27 mouse cellular contexts compared by ENCODE assay signal in genomic region chr12:11226123-11226522, GRCm38 (mm10). TPM values are rescaled to one million over a fixed set of nuclear protein-coding genes. Genes with fewer than 3 reads are reported as not detected.
"Had no signal": no experiment of that assay in that cellular context is flagged by ENCODE, and none has a peak within 500 bp of the region (broad histone marks: within the 10 kb centered on the region; RNA-seq: fewer than 3 reads in every experiment).

No protein-coding gene starts in this region.

- H3K27ac ChIP-seq: kidney, embryonic 15.5 days; left cerebral cortex, adult 2 months; liver, embryonic 12.5 days; liver, embryonic 15.5 days; lung, embryonic 15.5 days; macrophage; midbrain, embryonic 12.5 days; neural tube, embryonic 13.5 days; stomach, postnatal 0 days had no signal

- H3K27me3 ChIP-seq: kidney, embryonic 15.5 days; liver, embryonic 12.5 days; liver, embryonic 15.5 days; lung, embryonic 15.5 days; midbrain, embryonic 12.5 days; neural tube, embryonic 13.5 days had no signal

- H3K36me3 ChIP-seq: kidney, embryonic 15.5 days; liver, embryonic 12.5 days; liver, embryonic 15.5 days; lung, embryonic 15.5 days; midbrain, embryonic 12.5 days; neural tube, embryonic 13.5 days had no signal

- H3K9me3 ChIP-seq: kidney, embryonic 15.5 days; liver, embryonic 12.5 days; liver, embryonic 15.5 days; lung, embryonic 15.5 days; midbrain, embryonic 12.5 days; neural tube, embryonic 13.5 days had no signal

- H3K4me1 ChIP-seq: liver, embryonic 12.5 days; liver, embryonic 15.5 days had no signal

- H3K4me3 ChIP-seq: kidney, embryonic 15.5 days; left cerebral cortex, adult 2 months; liver, embryonic 12.5 days; liver, embryonic 15.5 days; lung, embryonic 15.5 days; midbrain, embryonic 12.5 days; myocyte; neural tube, embryonic 13.5 days had no signal

- H3K9ac ChIP-seq: kidney, embryonic 15.5 days; liver, embryonic 12.5 days; liver, embryonic 15.5 days; lung, embryonic 15.5 days; midbrain, embryonic 12.5 days; neural tube, embryonic 13.5 days had no signal

- DNase-seq: kidney, adult 8-10 months; layer of hippocampus, postnatal 36 days; left cerebral cortex, postnatal 4 days; liver; lung, adult 18-20 months; lung, postnatal 14 days; retina, postnatal 1 day; thymus, adult 2 months; thymus, postnatal 14 days; thymus, postnatal 4 days had no signal

- ATAC-seq: liver, embryonic 12.5 days; midbrain, embryonic 16.5 days had no signal

- H3K4me2 ChIP-seq: kidney, embryonic 15.5 days; liver, embryonic 12.5 days; liver, embryonic 15.5 days; lung, embryonic 15.5 days; midbrain, embryonic 12.5 days; neural tube, embryonic 13.5 days had no signal

RNA-seq across cellular contexts. Expression of gene Msgn1, which starts 17.4 kb away (rescaled TPM):
- total RNA-seq: layer of hippocampus, adult 8-10 months; layer of hippocampus, postnatal 10 days; layer of hippocampus, postnatal 36 days; left cerebral cortex, adult 2 months; left cerebral cortex, postnatal 14 days; left cerebral cortex, postnatal 4 days; neutrophil, adult 5-6 weeks had no signal
- polyA plus RNA-seq: kidney, embryonic 15.5 days; liver, embryonic 12.5 days; liver, embryonic 15.5 days; lung, embryonic 15.5 days; macrophage; midbrain, embryonic 12.5 days; midbrain, embryonic 16.5 days; myocyte; neural tube, embryonic 13.5 days; small intestine, adult 2 months; stomach, embryonic 14.5 days; stomach, postnatal 0 days had no signal
